Mouse (Mus musculus) kidney, postnatal 14 days (tissue): ENCODE results near the gene Rhou.

Source experiments
- DNase-seq: peaks from one replicate; pipeline ENCODE4 v3.0.0; 2022; ENCODE audit warnings: mixed read lengths

Rhou gene

GRCm38 (mm10) chr8:123651390-123652098 lies 2.2 kb upstream of the Rhou start:
- DNase-seq: no peak

- no peak for DNase-seq
Observed at GRCm38 (mm10) chr8:123652641-123653040, 1.1 kb upstream of the Rhou start.

- DNase-seq: peak; percentile 63
Observed at GRCm38 (mm10) chr8:123653994-123654569, 353 bp downstream of the Rhou start.

GRCm38 (mm10) chr8:123654763-123655162 lies 1.0 kb downstream of the Rhou start:
- no peak for DNase-seq

- DNase-seq: no peak
Observed at GRCm38 (mm10) chr8:123655351-123655779, 1.6 kb downstream of the Rhou start.

- DNase-seq: no peak
Observed at GRCm38 (mm10) chr8:123657826-123658225, 4.1 kb downstream of the Rhou start.

- no peak for DNase-seq
Observed at GRCm38 (mm10) chr8:123659469-123660057, 5.8 kb downstream of the Rhou start.

- DNase-seq: no peak
Observed at GRCm38 (mm10) chr8:123661515-123661914, 7.8 kb downstream of the Rhou start.

GRCm38 (mm10) chr8:123665580-123665979 lies 11.9 kb downstream of the Rhou start:
- DNase-seq: no peak

- DNase-seq: no peak
Observed at GRCm38 (mm10) chr8:123666832-123667231, 13.1 kb downstream of the Rhou start.

GRCm38 (mm10) chr8:123668681-123669080 lies 15.0 kb downstream of the Rhou start:
- DNase-seq: no peak

GRCm38 (mm10) chr8:123670766-123671165 lies 17.0 kb downstream of the Rhou start:
- no peak for DNase-seq

- no peak for DNase-seq
Observed at GRCm38 (mm10) chr8:123671454-123671853, 17.7 kb downstream of the Rhou start.

- DNase-seq: no peak
Observed at GRCm38 (mm10) chr8:123672648-123673047, 18.9 kb downstream of the Rhou start.

- no peak for DNase-seq
Observed at GRCm38 (mm10) chr8:123675611-123676010, 21.9 kb downstream of the Rhou start.

GRCm38 (mm10) chr8:123678390-123678789 lies 24.7 kb downstream of the Rhou start:
- DNase-seq: no peak

GRCm38 (mm10) chr8:123682073-123682761 lies 28.5 kb downstream of the Rhou start:
- DNase-seq: peak; percentile 40

GRCm38 (mm10) chr8:123683321-123683720 lies 29.6 kb downstream of the Rhou start:
- DNase-seq: peak; percentile 10

- DNase-seq: no peak
Observed at GRCm38 (mm10) chr8:123684806-123685205, 31.1 kb downstream of the Rhou start.

- DNase-seq: no peak
Observed at GRCm38 (mm10) chr8:123685477-123685876, 31.7 kb downstream of the Rhou start.

GRCm38 (mm10) chr8:123687826-123688225 lies 34.1 kb downstream of the Rhou start:
- DNase-seq: no peak

- no peak for DNase-seq
Observed at GRCm38 (mm10) chr8:123692165-123692962, 38.6 kb downstream of the Rhou start.

GRCm38 (mm10) chr8:123696167-123696566 lies 42.4 kb downstream of the Rhou start:
- DNase-seq: no peak
